Mouse (Mus musculus) CD8-positive naive resting alpha-beta T cell, adult 2 months (primary cell): ENCODE measurements around the gene Ctnna2.

Source experiments
- DNase-seq, 2 experiments: peaks; one replicate each; pipeline ENCODE4 v3.0.0; 2022; ENCODE audit warnings: low read depth in 2 of 2, low spot score in 2 of 2

Ctnna2 gene

DNA sequence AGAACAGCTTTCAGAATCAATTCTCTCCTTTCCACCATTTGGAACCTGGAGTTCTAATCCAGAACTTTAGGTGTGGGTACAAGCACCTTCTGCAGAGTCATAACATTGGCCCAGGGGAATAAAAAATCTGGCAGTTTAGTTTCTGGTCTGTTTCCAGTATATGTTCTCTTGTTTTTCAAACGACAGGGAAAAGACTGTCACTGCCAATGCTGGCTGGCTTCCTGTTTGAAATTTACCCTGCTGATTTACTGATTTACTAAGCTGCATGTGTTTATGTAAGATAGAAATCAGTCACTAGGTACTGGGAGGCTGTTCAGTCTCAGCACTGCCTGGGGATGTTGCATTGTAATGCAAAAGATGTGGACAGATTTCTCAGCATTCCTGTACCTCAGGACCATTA is 375.6 kb downstream of the Ctnna2 start:
- no peak for DNase-seq

DNA sequence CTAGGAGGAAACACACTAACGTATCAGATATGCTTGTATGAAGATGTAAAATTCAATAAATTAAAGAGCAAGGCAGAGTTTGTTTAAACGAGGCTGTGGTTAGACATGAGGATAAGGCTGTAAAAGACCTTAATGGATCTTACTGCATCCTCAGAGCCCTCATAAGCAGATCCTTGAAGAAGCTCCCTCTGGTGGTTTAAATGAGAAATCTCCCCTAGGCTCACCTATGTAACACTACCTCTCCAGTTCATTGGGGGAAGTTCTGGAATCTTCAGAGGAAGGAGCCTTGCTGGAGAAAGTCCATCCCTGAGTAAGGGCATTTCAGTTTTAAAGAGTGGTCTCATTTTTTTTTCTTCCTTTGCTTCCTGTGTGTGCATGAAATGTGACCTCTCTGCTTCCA is 380.3 kb downstream of the Ctnna2 start:
- DNase-seq: no peak

DNA sequence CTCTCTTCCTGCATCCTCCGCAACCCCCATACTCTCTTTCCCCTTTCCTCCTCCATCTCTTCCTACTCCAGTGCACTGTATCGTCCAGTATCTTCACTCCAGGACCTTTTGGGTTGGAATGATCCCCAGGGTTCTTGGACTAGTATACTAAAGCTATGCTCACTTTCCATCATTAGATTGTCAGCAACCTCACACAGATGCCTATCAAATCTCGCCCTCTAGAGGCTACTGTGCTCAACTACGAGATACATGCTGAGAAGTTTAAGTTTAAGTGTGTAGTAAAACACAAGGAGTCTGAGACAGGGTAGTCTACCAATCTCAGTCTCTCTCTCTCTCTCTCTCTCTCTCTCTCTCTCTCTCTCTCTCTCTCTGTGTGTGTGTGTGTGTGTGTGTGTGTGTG is 396.9 kb downstream of the Ctnna2 start:
- DNase-seq: no peak

DNA sequence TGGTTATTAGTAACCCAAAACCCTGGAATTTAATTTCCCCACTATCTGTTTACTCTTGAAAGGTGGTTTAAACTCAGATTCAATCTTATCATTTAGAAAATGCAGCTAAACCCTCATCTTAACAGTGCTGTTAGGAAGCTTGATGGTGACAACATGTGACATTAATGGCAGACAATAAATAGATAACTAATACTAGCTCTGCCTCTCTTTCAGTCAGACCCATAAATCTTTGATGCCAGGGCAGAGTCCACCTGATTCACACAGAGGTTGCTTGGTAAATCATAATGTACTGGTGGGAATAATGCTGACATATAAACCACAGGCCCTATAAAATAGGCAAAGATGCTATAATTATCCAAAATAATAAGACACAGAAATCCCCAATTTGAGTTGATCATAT is 398.6 kb downstream of the Ctnna2 start:
- DNase-seq: no peak

DNA sequence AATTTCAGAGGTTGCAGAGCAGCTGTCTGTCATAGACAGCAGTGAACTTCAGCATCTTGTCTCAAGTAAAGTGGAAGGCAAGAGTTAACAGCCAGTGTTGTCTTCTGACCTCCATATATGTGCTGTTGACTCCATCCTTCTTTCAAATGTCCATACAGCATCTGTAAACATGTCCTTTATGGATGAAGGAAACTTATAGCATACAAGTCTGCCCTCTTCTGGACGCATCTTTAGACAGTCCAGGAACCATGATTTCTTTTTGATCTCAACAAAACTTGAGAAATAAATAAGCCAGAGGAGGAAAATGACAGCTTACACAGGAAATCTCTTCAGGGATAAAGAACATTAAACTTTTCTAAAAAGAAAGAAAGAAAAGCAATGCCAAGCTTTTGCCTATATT is 400.9 kb downstream of the Ctnna2 start:
- DNase-seq: no peak

DNA sequence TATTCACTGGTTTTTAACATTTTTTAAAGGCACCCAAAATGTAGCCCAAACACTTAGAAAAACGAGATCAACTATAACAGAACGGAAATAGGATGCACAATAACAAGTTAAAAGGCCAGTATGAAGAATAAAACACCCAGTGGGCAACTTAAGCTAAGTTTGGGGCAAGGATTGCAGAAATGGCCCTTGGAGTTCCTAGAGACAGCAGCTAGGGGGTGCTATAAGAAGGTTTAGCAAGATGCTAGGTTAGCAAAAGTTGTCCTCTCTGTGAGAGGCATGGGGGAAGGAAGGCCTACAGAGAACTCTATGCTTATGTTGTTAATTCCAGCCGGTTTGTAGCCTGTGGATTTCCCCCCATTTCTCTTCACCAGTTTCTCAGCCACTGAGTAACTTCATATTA is 401.9 kb downstream of the Ctnna2 start:
- DNase-seq: no peak

DNA sequence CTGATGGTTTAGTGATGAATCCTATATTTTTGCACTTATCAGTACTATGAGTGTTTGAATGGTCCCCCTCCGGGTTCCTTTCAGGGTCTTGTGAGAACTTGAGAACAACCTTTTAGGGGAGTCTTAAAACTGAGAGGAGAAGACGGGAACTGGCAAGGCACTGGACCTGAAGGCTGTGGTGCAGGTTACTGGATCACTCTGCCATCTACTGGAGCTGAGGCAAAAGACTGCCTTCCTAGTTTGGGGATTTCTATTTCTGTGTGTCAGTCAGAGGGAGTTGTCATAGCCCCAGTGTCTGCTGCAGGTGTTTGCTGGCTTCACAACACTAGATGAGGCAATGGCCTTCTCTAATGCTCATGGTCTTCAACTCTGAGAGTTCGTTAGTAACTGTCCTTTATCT is 406.9 kb downstream of the Ctnna2 start:
- DNase-seq: no peak

DNA sequence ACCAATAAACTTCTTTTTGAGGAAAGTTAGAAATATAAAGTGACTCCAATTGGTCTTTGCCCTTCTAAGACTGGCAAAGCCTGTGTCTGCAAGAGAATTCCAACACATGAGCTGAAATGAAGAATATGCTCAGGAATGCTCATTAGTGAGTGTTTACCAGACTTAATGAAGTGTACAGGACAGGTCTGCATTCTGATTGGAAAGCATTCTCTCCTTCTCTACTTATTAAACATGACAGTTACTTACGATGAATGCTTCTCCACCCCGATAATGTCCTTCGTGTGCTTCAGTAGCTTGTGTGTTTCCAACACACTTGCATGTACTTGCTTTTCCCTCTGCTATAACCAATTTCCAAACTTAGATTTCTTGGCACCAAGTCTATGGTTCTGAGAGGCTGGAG is 409.6 kb downstream of the Ctnna2 start:
- DNase-seq: no peak

DNA sequence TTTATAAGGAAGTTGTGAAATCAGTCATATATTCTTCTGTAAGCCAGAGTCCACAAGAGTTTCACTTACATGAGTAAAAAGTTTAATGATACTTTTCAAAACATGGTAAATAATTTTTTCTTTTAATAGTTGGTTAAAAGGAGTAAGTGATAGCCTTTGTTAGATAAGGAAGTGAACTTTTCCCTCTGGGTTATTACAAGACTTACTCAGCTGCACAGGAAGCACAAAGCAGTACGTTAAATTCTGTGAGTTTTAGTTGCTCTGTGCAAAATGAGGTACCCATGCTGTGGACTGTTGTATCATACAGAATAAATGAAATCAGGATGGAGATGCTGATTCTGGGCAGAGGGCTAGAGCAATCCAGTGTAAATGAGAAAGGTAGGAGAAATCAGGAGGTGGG is 423.3 kb downstream of the Ctnna2 start:
- no peak for DNase-seq

DNA sequence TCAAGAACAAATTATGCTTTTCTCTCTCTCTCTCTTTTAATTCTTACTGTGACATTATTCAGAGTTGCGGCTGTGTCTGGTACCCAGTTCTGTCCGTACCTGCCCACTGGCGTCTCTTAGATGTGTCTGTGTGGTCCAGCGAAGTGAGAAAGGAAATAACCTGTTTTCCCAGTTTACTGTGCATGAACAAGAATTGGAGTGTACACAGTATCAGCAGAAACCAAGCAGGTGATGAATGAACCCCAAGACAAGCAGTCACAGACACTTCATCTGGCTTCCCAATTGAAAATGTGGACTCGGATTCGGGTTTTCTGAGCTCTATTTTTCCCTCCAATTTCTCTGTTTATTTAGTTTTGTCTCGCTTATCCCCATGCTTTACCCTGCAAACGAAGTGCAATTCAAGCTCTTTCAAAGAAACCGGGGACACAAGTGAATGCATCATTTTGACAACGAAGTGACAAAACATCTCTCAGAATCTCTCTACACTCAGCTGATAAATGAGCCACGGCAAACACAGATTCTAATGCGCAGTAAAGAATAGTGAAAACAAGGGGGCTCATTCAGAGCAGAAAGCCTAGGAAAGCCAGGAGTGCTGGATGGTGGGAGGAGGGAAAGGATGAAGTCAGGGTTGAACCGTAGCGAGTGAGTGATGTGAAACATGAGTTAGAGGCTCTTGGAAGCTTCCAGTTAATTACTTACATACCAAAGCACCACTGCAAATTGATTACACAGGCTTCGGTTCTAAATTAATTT is 442.3 kb downstream of the Ctnna2 start:
- DNase-seq: no peak

DNA sequence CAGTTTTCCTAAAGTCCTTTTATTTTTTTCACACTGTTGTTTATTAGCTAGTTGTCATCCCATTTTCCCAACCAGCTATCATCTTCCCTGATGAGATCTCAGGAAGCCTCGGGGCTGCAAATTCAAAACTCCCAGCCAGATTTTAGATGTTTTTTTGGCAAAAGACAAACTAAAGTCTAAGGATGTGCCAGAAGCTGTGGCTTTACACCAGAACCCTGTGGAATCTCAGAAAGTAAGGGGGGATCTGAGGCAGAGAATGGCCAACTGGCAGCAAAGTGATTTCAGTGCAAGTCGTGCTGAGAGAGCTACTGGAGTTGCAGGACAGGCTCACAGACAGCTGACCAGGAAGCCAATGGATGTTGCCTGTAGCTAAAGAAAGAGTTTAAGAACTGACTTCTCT is 451.9 kb downstream of the Ctnna2 start:
- DNase-seq: no peak

DNA sequence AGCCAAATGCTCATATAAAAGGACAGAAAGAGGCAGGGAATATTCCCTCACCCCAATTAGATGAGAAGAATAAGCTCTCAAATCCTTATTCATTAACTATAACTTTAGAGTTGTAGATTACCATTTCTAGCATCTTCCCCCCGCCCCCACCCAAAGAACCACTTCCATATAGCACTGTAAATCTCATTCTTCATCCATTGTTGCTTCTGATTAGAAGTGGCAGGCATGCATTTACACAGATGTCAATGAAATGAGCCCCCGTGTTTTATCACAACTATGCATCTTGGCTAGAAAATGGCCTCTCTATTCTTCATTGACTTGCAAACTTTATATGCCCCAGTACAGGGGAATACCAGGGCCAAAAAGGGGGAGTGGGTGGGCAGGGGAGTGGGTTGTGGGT is 457.7 kb downstream of the Ctnna2 start:
- no peak for DNase-seq

DNA sequence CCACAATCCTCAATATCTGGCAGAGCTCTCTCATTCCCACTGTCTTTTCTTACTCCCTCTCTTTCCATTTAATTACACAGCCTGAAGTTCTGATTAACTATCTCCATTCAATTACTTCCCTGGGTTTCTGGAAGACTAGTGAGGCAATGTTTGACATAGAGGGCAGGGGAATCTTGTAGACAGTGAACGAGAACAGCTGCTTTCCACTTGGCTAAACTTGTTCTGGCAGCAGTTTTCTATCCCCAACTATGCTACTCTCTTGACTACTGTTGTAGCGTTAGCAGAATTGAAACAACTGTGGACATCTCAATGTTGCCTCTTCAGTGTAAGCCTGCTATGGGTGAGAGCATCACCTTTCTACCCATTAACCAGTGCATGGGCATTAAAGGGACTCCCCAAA is 463.0 kb downstream of the Ctnna2 start:
- no peak for DNase-seq

DNA sequence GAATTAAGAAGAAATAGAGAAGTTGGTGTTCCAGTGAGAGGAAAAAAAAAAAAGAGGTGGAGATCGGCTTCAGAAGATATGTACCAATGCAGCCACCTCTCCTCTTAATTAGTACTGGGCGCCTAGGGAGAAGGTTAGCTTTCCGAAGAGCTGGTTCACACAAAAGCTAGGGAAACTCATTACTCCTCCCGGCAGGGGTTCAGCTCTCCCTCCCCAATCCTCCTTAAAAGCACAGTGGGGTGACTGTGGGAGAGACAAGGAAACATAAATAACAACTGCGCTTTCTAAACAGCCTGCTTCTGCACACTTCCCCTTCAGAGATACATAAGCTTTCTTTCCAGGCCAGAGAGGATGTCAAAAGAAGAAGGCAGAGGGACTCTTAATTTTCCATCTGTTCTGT is 467.7 kb downstream of the Ctnna2 start:
- no peak for DNase-seq

DNA sequence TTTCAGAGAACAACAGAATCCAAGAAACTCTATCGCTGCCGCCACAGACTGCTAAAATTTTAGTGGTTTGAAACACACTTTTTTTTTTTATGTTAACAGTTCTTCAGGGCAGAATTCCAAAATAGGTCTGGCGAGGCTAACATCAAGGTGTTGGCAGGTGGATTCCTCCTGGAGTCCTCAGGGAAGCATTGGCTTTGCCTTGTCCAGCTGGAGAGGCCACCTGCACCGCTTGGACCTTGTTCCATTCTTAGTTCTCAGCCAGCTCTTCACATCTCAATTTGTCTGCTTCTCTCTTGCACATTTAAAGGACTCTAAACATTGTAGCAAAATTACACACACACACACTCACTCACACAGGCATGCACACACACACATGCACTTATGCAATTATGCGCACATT is 487.8 kb downstream of the Ctnna2 start:
- no peak for DNase-seq

DNA sequence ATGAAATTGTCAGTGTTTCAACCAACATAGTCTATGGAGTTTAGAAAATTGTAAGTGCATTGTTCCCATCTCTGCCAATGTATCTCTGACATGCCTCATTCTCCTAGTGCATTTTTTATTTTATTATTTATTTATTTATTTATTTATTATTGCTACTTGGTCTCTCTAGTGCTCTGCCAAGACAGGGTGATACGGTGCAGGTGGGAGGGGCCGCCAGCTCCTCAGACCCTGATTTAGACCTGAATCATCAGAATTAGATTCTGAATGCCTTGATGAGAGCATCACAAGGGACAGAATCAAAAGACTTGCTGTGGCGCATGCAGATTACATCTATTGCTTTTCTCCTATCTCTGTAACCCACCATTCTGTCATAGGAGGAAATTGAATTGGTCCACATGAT is 492.8 kb downstream of the Ctnna2 start:
- DNase-seq: no peak

DNA sequence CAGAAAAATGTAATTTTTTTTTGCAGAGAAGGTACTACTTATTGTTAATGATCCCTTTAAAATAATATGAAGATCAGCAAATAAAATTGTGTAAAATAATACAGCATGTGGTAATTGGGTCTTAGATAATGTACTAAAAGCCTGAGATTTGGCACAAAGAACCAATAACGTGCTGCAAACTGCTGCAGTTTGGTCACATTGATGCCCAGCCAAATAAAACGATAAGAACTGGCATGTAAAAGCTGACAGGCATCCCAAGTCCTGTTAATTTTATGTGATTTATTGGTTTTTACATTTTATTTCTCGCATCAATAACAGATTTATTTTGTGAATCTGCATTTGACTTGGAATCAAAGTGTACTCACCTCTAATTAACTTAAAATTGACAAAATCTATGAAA is 497.4 kb downstream of the Ctnna2 start:
- no peak for DNase-seq

DNA sequence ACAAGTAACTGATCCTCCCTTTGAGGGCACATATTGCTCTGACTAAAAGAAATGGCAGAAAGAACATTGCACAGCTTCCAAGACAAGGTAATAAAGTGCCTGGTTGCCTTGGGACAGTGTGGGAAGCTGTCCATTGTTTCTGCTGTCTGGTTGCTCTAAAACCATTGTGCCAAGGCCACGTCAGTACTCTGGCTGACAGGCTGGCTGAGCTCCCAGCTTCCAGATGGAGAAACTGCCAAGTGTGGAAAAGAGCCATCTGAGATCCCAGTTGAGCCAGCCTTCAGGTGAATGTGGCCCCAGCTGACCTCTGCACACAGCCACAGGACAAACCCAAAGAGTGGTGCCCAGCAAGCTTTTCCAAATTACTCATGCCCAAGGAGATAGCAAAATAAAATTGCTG is 504.1 kb downstream of the Ctnna2 start:
- no peak for DNase-seq

DNA sequence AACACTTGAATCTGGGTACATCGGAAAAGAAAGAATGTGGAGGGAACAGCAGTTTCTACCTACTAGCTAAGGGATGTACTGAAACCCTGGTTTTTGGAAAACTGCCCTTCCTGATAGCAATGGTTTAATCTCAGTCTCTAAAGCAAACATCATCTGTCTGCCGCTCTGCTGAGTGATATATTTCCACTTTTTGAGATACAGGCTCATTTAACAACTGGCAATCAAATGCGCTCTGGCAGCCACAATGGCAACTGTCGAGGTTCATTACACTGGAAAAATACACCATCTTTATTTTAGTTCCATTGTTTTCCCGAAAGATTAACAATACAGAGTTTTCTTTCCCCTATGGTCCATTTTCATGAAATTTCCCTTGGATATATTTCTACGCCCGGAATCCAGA is 506.2 kb downstream of the Ctnna2 start:
- no peak for DNase-seq

DNA sequence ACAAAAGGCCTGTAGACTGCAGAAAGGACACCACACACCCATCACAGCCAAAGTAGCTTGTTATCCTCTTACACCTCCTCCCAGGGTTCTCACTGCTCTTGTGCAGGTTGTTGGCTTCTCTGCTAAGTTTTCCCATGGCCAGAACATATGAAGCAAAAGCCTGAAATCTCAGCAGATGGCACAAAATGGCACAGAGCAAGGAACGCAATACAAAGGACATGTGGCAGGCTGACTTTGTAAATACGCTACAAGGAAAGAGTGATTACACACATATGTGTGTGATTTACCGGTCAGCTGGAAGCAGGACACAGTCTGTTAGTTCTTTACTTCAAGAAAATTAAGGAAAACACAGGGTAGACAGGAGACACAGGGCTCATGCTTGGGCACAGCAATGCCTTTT is 511.4 kb downstream of the Ctnna2 start:
- no peak for DNase-seq

DNA sequence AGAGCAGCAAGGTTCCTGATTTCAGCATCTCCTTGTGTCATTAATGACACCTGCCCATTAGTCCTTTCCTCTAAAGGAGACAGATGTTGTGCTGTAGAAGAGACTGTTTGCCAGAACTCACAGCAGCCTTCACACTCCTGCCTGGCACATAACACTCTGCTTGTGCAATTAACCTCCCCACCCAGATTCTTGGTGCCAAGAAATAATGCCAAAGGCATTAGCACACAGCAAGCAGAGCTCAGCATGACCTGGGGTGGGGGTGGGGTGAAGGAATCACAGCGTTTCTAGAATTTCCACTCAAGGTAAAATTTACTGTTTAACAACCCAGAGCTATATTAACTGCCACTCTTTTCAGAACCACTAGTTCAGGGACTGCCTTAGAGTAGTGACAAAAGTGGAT is 516.8 kb downstream of the Ctnna2 start:
- no peak for DNase-seq

DNA sequence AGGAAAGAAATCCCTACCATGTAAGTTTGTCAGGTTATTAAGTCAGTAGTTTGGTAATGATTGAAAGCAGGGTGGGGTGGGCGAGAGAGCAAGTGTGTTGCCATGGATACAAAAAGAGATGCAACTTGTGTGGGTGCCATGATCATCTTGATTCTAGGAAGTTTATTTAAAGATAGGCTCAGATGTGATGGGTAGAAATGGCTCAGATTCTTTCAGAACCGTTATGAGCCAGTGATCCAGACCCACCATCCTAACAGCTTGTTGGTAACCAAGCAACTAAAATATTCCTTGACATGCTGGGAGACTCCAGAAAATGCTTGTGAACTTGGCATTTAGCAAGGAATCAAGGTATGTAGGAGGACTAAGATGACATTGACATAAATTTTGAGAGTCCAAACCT is 521.6 kb downstream of the Ctnna2 start:
- no peak for DNase-seq

DNA sequence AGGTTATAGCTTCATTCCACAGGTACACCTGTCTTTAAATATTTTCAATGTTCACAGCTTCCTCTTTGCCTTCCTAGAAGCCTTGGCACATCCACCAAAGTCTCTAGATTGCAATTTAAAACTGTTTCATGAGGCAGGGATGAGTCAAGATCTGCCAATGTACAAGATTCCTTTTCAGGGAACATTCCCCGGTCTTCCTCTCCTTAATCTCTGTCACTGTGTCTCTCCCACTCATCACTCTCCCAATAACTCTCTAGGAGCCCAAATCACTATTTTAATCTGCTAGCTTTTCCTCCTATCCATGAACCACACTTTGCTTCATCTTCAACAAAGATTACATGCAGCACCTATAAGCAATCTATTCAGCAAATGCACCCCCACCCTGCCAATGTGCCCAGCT is 532.6 kb downstream of the Ctnna2 start:
- DNase-seq: no peak

DNA sequence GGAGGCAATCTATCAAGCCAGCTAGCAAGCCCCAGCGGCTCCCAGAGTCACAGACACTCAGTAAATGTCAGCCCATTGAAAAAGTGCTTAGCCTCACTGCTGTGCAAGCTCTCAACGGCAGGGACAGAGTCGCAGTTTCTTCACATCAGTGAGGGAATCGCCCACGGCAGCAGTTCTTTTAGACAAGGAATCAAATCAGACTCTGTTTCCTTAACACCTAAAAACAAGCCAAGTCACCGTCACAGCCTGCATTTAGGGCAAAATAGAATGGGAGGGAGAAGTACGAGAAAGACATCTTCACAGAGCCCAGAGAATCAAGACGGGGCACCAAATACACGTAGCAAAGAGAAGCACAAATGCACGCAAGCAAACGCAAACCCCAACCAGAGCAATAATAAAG is 535.6 kb downstream of the Ctnna2 start:
- DNase-seq: no peak
